Mouse (Mus musculus) ovary, postnatal 14 days (tissue): Measurements from ENCODE around the gene Gm10118.

ENCODE experiments used
- DNase-seq: peaks from one replicate; pipeline ENCODE4 v3.0.0; 2022; ENCODE audit warnings: low spot score

The Gm10118 gene

GRCm38 (mm10) chr10:63927334-63927733, at the start of gene Gm10118:
Gene Gm10118 (minus strand): TSS chr10:63927434.
- DNase-seq = no peak

- DNase-seq = no peak
Measured at GRCm38 (mm10) chr10:63972300-63972699, 45.1 kb upstream of the Gm10118 start.

- no peak for DNase-seq
Measured at GRCm38 (mm10) chr10:63954308-63954930, 27.2 kb upstream of the Gm10118 start.

GRCm38 (mm10) chr10:63951481-63951880, 24.2 kb upstream of the Gm10118 start:
- no peak for DNase-seq

- no peak for DNase-seq
Measured at GRCm38 (mm10) chr10:63950867-63951266, 23.6 kb upstream of the Gm10118 start.

GRCm38 (mm10) chr10:63947266-63947665, 20.0 kb upstream of the Gm10118 start:
- no peak for DNase-seq

GRCm38 (mm10) chr10:63945534-63945933, 18.3 kb upstream of the Gm10118 start:
- no peak for DNase-seq

- no peak for DNase-seq
Measured at GRCm38 (mm10) chr10:63933946-63934345, 6.7 kb upstream of the Gm10118 start.

- no peak for DNase-seq
Measured at GRCm38 (mm10) chr10:63908878-63909277, 18.4 kb downstream of the Gm10118 start.

GRCm38 (mm10) chr10:63899891-63900290, 27.3 kb downstream of the Gm10118 start:
- no peak for DNase-seq

GRCm38 (mm10) chr10:63894612-63895011, 32.6 kb downstream of the Gm10118 start:
- no peak for DNase-seq

GRCm38 (mm10) chr10:63886449-63887088, 40.7 kb downstream of the Gm10118 start:
- no peak for DNase-seq

GRCm38 (mm10) chr10:63880462-63880903, 46.8 kb downstream of the Gm10118 start:
- no peak for DNase-seq
